Mouse (Mus musculus): ENCODE measurements at regions not wholly inside any gene's neighbourhood (a gene's known extent, or its start where the extent isn't known, plus 50 kb on each side); places are given as distances from the start of the nearest gene placed in this dataset.

DNA sequence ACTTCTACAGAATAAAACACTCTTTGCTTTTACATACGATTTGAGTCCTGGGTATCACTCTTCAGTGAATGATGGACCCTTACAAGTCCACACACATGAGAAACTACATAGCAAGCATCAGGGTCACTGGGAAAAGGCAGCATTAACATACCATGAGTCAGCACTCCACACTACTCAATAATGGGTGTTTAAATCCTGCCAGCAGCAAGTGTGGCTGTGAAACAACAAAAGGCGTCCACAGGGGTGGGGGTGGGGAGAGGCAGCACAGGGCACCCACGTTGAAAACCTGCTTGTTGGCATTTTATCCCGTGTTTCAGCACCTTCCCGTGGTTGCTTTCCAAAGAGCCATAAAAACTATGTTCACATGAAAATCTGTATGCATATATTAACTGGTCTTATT, 204.0 kb upstream of the Nabp1 start:
- WGBS (ENCODE audit: insufficient replicate concordance) = 50% methylated on average over 5 of the region's 5 CpGs
- H3K4me3 ChIP-seq (ENCODE audit: low read depth, low read length) = no peak overlapping the region
- H3K9ac ChIP-seq (ENCODE audit: low read depth, low read length) = no peak overlapping the region
- H3K4me1 ChIP-seq (ENCODE audit: control insufficient read depth, low read depth, low read length) = no peaks in the 10 kb centered on the region
- H3K4me2 ChIP-seq (ENCODE audit: low read depth, low read length) = no peak overlapping the region
- no peak overlapping the region for H3K27ac ChIP-seq (ENCODE audit: low read length)
- no peaks in the 10 kb centered on the region for H3K36me3 ChIP-seq (ENCODE audit: control insufficient read depth, insufficient read depth)
- no peak for ATAC-seq (ENCODE audit: low read depth)
- H3K27me3 ChIP-seq (ENCODE audit: control insufficient read depth, insufficient read depth, low read depth, low read length) = no peaks in the 10 kb centered on the region
- H3K9me3 ChIP-seq (replicated peaks; ENCODE audit: control insufficient read depth, low read length) = no peaks in the 10 kb centered on the region

DNA sequence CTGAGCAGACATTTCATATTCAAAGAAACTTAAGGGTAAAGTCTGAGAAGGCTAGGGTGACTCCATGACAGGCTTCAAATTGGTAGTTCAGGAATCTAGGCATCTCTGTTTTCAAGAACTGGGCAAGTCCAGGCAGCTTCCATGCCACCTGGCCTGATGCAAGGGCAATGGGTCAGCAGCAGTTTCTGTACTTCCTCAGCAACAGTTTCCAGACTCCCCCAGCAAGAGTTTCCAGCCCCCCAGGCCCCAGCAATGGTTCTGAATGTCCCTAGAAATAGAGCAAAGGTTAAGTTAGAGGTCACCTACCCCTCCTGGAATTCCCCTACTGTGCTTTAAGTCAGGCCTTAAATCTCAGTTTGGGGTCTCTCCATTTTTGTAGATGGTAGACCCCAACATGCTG, 203.6 kb upstream of the Nabp1 start:
- no peaks in the 10 kb centered on the region for H3K27me3 ChIP-seq (ENCODE audit: control insufficient read depth, insufficient read depth, low read depth, low read length)
- no peaks in the 10 kb centered on the region for H3K9me3 ChIP-seq (replicated peaks; ENCODE audit: control insufficient read depth, low read length)
- H3K27ac ChIP-seq (ENCODE audit: low read length) = no peak overlapping the region
- H3K4me2 ChIP-seq (ENCODE audit: low read depth, low read length) = no peak overlapping the region
- no peak overlapping the region for H3K9ac ChIP-seq (ENCODE audit: low read depth, low read length)
- no peaks in the 10 kb centered on the region for H3K4me1 ChIP-seq (ENCODE audit: control insufficient read depth, low read depth, low read length)
- H3K4me3 ChIP-seq (ENCODE audit: low read depth, low read length) = no peak overlapping the region
- no peak for ATAC-seq (ENCODE audit: low read depth)
- H3K36me3 ChIP-seq (ENCODE audit: control insufficient read depth, insufficient read depth) = no peaks in the 10 kb centered on the region

- no peak overlapping the region for H3K27ac ChIP-seq (ENCODE audit: low read length)
- H3K9ac ChIP-seq (ENCODE audit: low read depth, low read length) = no peak overlapping the region
- WGBS (ENCODE audit: insufficient replicate concordance) = 61% methylated on average over 6 of the region's 6 CpGs
- no peaks in the 10 kb centered on the region for H3K9me3 ChIP-seq (replicated peaks; ENCODE audit: control insufficient read depth, low read length)
- no peak overlapping the region for H3K4me2 ChIP-seq (ENCODE audit: low read depth, low read length)
- no peak for ATAC-seq (ENCODE audit: low read depth)
- no peaks in the 10 kb centered on the region for H3K27me3 ChIP-seq (ENCODE audit: control insufficient read depth, insufficient read depth, low read depth, low read length)
- no peaks in the 10 kb centered on the region for H3K36me3 ChIP-seq (ENCODE audit: control insufficient read depth, insufficient read depth)
- H3K4me1 ChIP-seq (ENCODE audit: control insufficient read depth, low read depth, low read length) = no peaks in the 10 kb centered on the region
- H3K4me3 ChIP-seq (ENCODE audit: low read depth, low read length) = no peak overlapping the region
Observed at GRCm38 (mm10) chr1:51680725-51681124, 202.5 kb upstream of the Nabp1 start.

GRCm38 (mm10) chr1:51678290-51678928, 200.2 kb upstream of the Nabp1 start:
- no peaks in the 10 kb centered on the region for H3K36me3 ChIP-seq (ENCODE audit: control insufficient read depth, insufficient read depth)
- no peak overlapping the region for H3K4me2 ChIP-seq (ENCODE audit: low read depth, low read length)
- H3K27me3 ChIP-seq (ENCODE audit: control insufficient read depth, insufficient read depth, low read depth, low read length) = no peaks in the 10 kb centered on the region
- H3K9ac ChIP-seq (ENCODE audit: low read depth, low read length) = no peak overlapping the region
- WGBS (ENCODE audit: insufficient replicate concordance) = 60% methylated on average over 6 of the region's 6 CpGs
- ATAC-seq (ENCODE audit: low read depth) = no peak
- H3K27ac ChIP-seq (ENCODE audit: low read length) = no peak overlapping the region
- H3K4me1 ChIP-seq (ENCODE audit: control insufficient read depth, low read depth, low read length) = no peaks in the 10 kb centered on the region
- no peak overlapping the region for H3K4me3 ChIP-seq (ENCODE audit: low read depth, low read length)
- no peaks in the 10 kb centered on the region for H3K9me3 ChIP-seq (replicated peaks; ENCODE audit: control insufficient read depth, low read length)

DNA sequence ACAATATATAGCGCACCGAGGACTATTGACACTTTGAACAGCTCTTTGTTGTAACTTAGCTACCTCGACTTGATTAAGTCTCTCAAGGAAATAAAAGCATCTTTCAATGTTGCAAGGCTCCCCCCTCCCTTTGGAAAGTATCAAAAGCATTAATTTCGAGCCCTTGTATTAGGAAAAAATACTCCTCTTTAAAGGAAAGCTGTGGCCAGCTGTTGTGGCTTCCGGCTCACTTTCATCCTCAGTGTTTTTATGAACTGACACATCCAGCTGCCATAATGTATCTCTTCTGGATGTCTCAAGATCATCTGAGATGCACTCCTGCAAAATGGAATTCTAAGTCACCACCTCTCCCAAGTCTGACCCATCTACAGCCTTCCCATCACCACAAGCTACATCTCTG, 199.6 kb upstream of the Nabp1 start:
- no peaks in the 10 kb centered on the region for H3K4me1 ChIP-seq (ENCODE audit: control insufficient read depth, low read depth, low read length)
- no peak overlapping the region for H3K4me2 ChIP-seq (ENCODE audit: low read depth, low read length)
- H3K27me3 ChIP-seq (ENCODE audit: control insufficient read depth, insufficient read depth, low read depth, low read length) = no peaks in the 10 kb centered on the region
- H3K9ac ChIP-seq (ENCODE audit: low read depth, low read length) = no peak overlapping the region
- H3K9me3 ChIP-seq (replicated peaks; ENCODE audit: control insufficient read depth, low read length) = no peaks in the 10 kb centered on the region
- H3K36me3 ChIP-seq (ENCODE audit: control insufficient read depth, insufficient read depth) = no peaks in the 10 kb centered on the region
- ATAC-seq (ENCODE audit: low read depth) = no peak
- no peak overlapping the region for H3K4me3 ChIP-seq (ENCODE audit: low read depth, low read length)
- WGBS (ENCODE audit: insufficient replicate concordance) = 54% methylated on average over 5 of the region's 5 CpGs
- no peak overlapping the region for H3K27ac ChIP-seq (ENCODE audit: low read length)

DNA sequence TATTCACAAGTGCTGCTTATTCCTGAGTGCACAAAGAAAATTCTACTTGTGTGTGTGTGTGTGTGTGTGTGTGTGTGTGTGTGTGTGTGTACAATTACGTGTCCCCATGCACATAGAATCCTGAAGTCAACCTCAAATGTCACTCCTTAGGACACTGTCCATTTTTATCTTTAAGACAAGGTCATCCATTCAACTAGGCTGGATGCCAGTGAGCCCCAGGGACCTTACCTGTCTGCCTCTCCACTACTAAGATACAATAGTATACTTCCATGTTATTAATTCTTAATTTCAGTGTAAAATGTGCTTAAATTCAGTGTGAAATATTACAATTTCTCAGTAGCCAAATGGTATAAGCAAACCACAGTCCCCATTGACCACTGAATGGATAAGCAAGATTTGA, 193.5 kb upstream of the Nabp1 start:
- Histone ChIP-seq H3K4me2 (ENCODE audit: low read depth, low read length) (no peak overlapping the region), H3K4me3 (ENCODE audit: low read depth, low read length) (no peak overlapping the region), H3K27ac (ENCODE audit: low read length) (no peak overlapping the region), H3K36me3 (ENCODE audit: control insufficient read depth, insufficient read depth) (no peaks in the 10 kb centered on the region), H3K27me3 (ENCODE audit: control insufficient read depth, insufficient read depth, low read depth, low read length) (no peaks in the 10 kb centered on the region), H3K4me1 (ENCODE audit: control insufficient read depth, low read depth, low read length) (no peaks in the 10 kb centered on the region), H3K9ac (ENCODE audit: low read depth, low read length) (no peak overlapping the region), H3K9me3 (replicated peaks; ENCODE audit: control insufficient read depth, low read length) (no peaks in the 10 kb centered on the region)
- 53% methylated on average over 1 of the region's 1 CpGs for WGBS (ENCODE audit: insufficient replicate concordance)
- ATAC-seq (ENCODE audit: low read depth) = no peak

DNA sequence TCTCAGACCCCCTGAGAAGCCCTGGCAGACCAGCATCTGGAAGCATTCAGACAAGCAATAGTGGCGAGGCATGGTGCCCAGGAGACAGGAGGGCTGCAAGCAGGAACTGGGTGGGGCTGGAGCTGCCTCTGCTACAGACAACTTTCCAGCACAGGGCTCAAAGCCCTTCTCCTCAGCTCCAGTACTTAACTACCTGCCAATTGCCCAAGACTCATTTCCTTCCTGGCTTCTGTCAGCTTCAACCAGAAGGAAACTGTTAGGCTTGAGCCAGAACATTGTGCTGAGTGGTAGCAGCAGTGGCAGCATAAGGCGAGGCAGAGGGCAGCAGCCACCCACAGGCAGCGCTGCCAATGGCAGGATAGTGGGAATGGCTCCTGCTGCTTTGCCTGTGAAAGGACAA, 193.1 kb upstream of the Nabp1 start:
- ATAC-seq (ENCODE audit: low read depth) = no peak
- no peaks in the 10 kb centered on the region for H3K27me3 ChIP-seq (ENCODE audit: control insufficient read depth, insufficient read depth, low read depth, low read length)

GRCm38 (mm10) chr1:51670009-51670408, 191.8 kb upstream of the Nabp1 start:
- 38% methylated on average over 3 of the region's 3 CpGs for WGBS (ENCODE audit: insufficient replicate concordance)
- Histone ChIP-seq H3K4me2 (ENCODE audit: low read depth, low read length) (no peak overlapping the region), H3K4me3 (ENCODE audit: low read depth, low read length) (no peak overlapping the region), H3K4me1 (ENCODE audit: control insufficient read depth, low read depth, low read length) (no peaks in the 10 kb centered on the region), H3K27ac (ENCODE audit: low read length) (no peak overlapping the region), H3K9ac (ENCODE audit: low read depth, low read length) (no peak overlapping the region), H3K9me3 (replicated peaks; ENCODE audit: control insufficient read depth, low read length) (no peaks in the 10 kb centered on the region), H3K27me3 (ENCODE audit: control insufficient read depth, insufficient read depth, low read depth, low read length) (no peaks in the 10 kb centered on the region), H3K36me3 (ENCODE audit: control insufficient read depth, insufficient read depth) (no peaks in the 10 kb centered on the region)
- ATAC-seq (ENCODE audit: low read depth) = no peak

More for the DNA sequence above, 193.1 kb upstream of the Nabp1 start:
- no peaks in the 10 kb centered on the region for H3K9me3 ChIP-seq (replicated peaks; ENCODE audit: control insufficient read depth, low read length)
- H3K36me3 ChIP-seq (ENCODE audit: control insufficient read depth, insufficient read depth) = no peaks in the 10 kb centered on the region
- no peak overlapping the region for H3K27ac ChIP-seq (ENCODE audit: low read length)
- no peak overlapping the region for H3K9ac ChIP-seq (ENCODE audit: low read depth, low read length)
- no peak overlapping the region for H3K4me3 ChIP-seq (ENCODE audit: low read depth, low read length)
- H3K4me2 ChIP-seq (ENCODE audit: low read depth, low read length) = no peak overlapping the region
- WGBS (ENCODE audit: insufficient replicate concordance) = 33% methylated on average over 3 of the region's 3 CpGs
- no peaks in the 10 kb centered on the region for H3K4me1 ChIP-seq (ENCODE audit: control insufficient read depth, low read depth, low read length)

DNA sequence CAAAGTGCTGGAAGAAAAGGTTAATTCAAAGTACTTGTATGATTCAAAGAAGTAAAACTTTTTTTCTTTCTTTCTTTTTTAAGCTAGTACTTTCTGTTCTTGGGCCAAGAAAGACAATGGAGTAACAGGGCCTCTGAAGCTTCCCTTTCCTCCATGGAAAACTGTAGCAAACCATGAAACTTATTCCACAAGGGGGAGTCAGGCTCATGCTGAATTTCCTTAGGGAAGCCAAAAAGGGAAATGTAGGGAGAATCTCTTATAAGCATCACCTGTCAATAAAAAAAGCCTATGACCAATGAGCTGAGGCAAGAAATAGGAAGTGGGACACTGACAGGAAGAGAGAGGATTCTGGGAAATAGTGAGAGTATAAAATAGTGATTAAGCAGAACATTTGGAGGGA, 190.7 kb upstream of the Nabp1 start:
- no peak overlapping the region for H3K4me2 ChIP-seq (ENCODE audit: low read depth, low read length)
- H3K9ac ChIP-seq (ENCODE audit: low read depth, low read length) = no peak overlapping the region
- H3K27ac ChIP-seq (ENCODE audit: low read length) = no peak overlapping the region
- ATAC-seq (ENCODE audit: low read depth) = no peak
- H3K4me1 ChIP-seq (ENCODE audit: control insufficient read depth, low read depth, low read length) = no peaks in the 10 kb centered on the region
- H3K27me3 ChIP-seq (ENCODE audit: control insufficient read depth, insufficient read depth, low read depth, low read length) = no peaks in the 10 kb centered on the region
- no peak overlapping the region for H3K4me3 ChIP-seq (ENCODE audit: low read depth, low read length)
- H3K9me3 ChIP-seq (replicated peaks; ENCODE audit: control insufficient read depth, low read length) = no peaks in the 10 kb centered on the region
- no peaks in the 10 kb centered on the region for H3K36me3 ChIP-seq (ENCODE audit: control insufficient read depth, insufficient read depth)

Data from liver, embryonic 16.5 days (tissue).